Mouse (Mus musculus) limb, embryonic 10.5 days (tissue): ENCODE data around the gene Slc6a13. TPM values are rescaled to one million over a fixed set of nuclear protein-coding genes. Genes with fewer than 3 reads are reported as not detected.

Source experiments
- DNase-seq: peaks from one replicate; pipeline ENCODE4 v3.0.0-alpha.2; 2017; ENCODE audit warnings: low spot score
- H3K27ac ChIP-seq: fragments of 300-500 bp; sonication (generic); 2 replicates; pipeline ENCODE4 v1.5.1; 2016; ENCODE audit warnings: mild to moderate bottlenecking
- H3K27me3 ChIP-seq: fragments of 300-500 bp; sonication (generic); 2 replicates; pipeline ENCODE4 v1.6.1; 2016; ENCODE audit warnings: low read depth, mild to moderate bottlenecking; ENCODE audit not compliant: poor library complexity, severe bottlenecking
- H3K36me3 ChIP-seq: fragments of 300-500 bp; sonication (generic); 2 replicates; pipeline ENCODE4 v1.6.1; 2016; ENCODE audit warnings: mild to moderate bottlenecking, moderate library complexity
- H3K4me1 ChIP-seq: fragments of 300-500 bp; sonication (generic); 2 replicates; pipeline ENCODE4 v1.6.1; 2016
- H3K4me3 ChIP-seq: fragments of 300-500 bp; sonication (generic); 2 replicates; pipeline ENCODE4 v1.5.1; 2016; ENCODE audit warnings: mild to moderate bottlenecking, moderate library complexity
- H3K9me3 ChIP-seq: fragments of 300-500 bp; sonication (generic); replicated peaks from 2 replicates; pipeline ENCODE4 v1.6.1; 2016; ENCODE audit warnings: mild to moderate bottlenecking
- WGBS: fragments of 180-500 bp; shearing (Covaris S2); methylation state at CpG from one replicate; pipeline ENCODE4 v1.1.7; 2016; 5-methylcytosine and 5-hydroxymethylcytosine counted together
- polyA plus RNA-seq: library from polyadenylated mRNA; unstranded; fragments of >200 nt; fragmentation: Nextera tagmentation; extraction: Ambion mirVana; gene quantifications from 2 replicates; pipeline ENCODE4 v1.2.1, GENCODE M21; 2016

Gene Slc6a13
- 1.1 and 1.7 TPM in 2 replicates for polyA plus RNA-seq

GRCm38 (mm10) chr6:121299954-121300353 is at the start of gene Slc6a13:
TSS of gene Slc6a13 (plus strand) at chr6:121300227.
- H3K4me3 ChIP-seq = 0 out of 2 replicates have a peak within 1 kb of the TSS, but pooled peaks have one; percentile 16
- no peaks in the 10 kb centered on the region for H3K27me3 ChIP-seq
- H3K36me3 ChIP-seq = no peaks in the 10 kb centered on the region
- H3K4me1 ChIP-seq = peaks cover 14% of the 10 kb centered on the region
- DNase-seq = peak; percentile 72
- WGBS = 5% methylated on average over 11 of the region's 11 CpGs
- H3K9me3 ChIP-seq = no peaks in the 10 kb centered on the region
- no peak within 1 kb of the TSS; the same call in 1 of the 2 replicates for H3K27ac ChIP-seq

- H3K9me3 ChIP-seq = no peaks in the 10 kb centered on the region
- H3K4me1 ChIP-seq = peaks cover 5% of the 10 kb centered on the region
- 88% methylated on average over 1 of the region's 1 CpGs for WGBS
- H3K27ac ChIP-seq = no peak overlapping the region
- H3K4me3 ChIP-seq = no peak overlapping the region
- H3K36me3 ChIP-seq = no peaks in the 10 kb centered on the region
- peaks cover 11% of the 10 kb centered on the region; the same call in 1 of the 2 replicates for H3K27me3 ChIP-seq
- no peak for DNase-seq
Observed at GRCm38 (mm10) chr6:121250406-121250805, 49.6 kb upstream of the Slc6a13 start.

- no peaks in the 10 kb centered on the region for H3K4me1 ChIP-seq
- H3K9me3 ChIP-seq = no peaks in the 10 kb centered on the region
- H3K36me3 ChIP-seq = no peaks in the 10 kb centered on the region
- H3K4me3 ChIP-seq = no peak overlapping the region
- H3K27ac ChIP-seq = no peak overlapping the region
- no peak for DNase-seq
- peaks cover 11% of the 10 kb centered on the region; the same call in 1 of the 2 replicates for H3K27me3 ChIP-seq
- WGBS = 78% methylated on average over 5 of the region's 5 CpGs
Observed at GRCm38 (mm10) chr6:121251256-121251655, 48.8 kb upstream of the Slc6a13 start.

GRCm38 (mm10) chr6:121260548-121260947 is 39.5 kb upstream of the Slc6a13 start:
- Histone ChIP-seq H3K27ac (no peak overlapping the region), H3K9me3 (0 out of 2 replicates have a peak, but pooled peaks cover 2% of the 10 kb centered on the region), H3K36me3 (no peaks in the 10 kb centered on the region), H3K27me3 (no peaks in the 10 kb centered on the region), H3K4me3 (no peak overlapping the region), H3K4me1 (no peaks in the 10 kb centered on the region)
- 34% methylated on average over 9 of the region's 9 CpGs for WGBS
- peak; percentile 74 for DNase-seq

- Histone ChIP-seq H3K27ac (no peak overlapping the region), H3K4me3 (no peak overlapping the region), H3K9me3 (0 out of 2 replicates have a peak, but pooled peaks cover 2% of the 10 kb centered on the region), H3K36me3 (no peaks in the 10 kb centered on the region), H3K4me1 (no peaks in the 10 kb centered on the region), H3K27me3 (no peaks in the 10 kb centered on the region)
- WGBS = 83% methylated on average over 8 of the region's 8 CpGs
- DNase-seq = no peak
Observed at GRCm38 (mm10) chr6:121261233-121261632, 38.8 kb upstream of the Slc6a13 start.

- no peaks in the 10 kb centered on the region for H3K27me3 ChIP-seq
- no peaks in the 10 kb centered on the region for H3K4me1 ChIP-seq
- no peak for DNase-seq
- H3K9me3 ChIP-seq = 0 out of 2 replicates have a peak, but pooled peaks cover 2% of the 10 kb centered on the region
- no peak overlapping the region for H3K4me3 ChIP-seq
- no peak overlapping the region for H3K27ac ChIP-seq
- no peaks in the 10 kb centered on the region for H3K36me3 ChIP-seq
- 92% methylated on average over 10 of the region's 10 CpGs for WGBS
Observed at GRCm38 (mm10) chr6:121262004-121262403, 38.0 kb upstream of the Slc6a13 start.

GRCm38 (mm10) chr6:121262496-121262895 is 37.5 kb upstream of the Slc6a13 start:
- Histone ChIP-seq H3K36me3 (no peaks in the 10 kb centered on the region), H3K27ac (no peak overlapping the region), H3K9me3 (0 out of 2 replicates have a peak, but pooled peaks cover under 1% of the 10 kb centered on the region), H3K4me3 (no peak overlapping the region), H3K4me1 (no peaks in the 10 kb centered on the region), H3K27me3 (no peaks in the 10 kb centered on the region)
- WGBS = 92% methylated on average over 11 of the region's 11 CpGs
- DNase-seq = no peak

- no peak for DNase-seq
- Histone ChIP-seq H3K27me3 (no peaks in the 10 kb centered on the region), H3K27ac (no peak overlapping the region), H3K9me3 (no peaks in the 10 kb centered on the region), H3K4me3 (no peak overlapping the region), H3K4me1 (no peaks in the 10 kb centered on the region; the same call in 1 of the 2 replicates), H3K36me3 (no peaks in the 10 kb centered on the region)
- WGBS = 88% methylated on average over 6 of the region's 6 CpGs
Observed at GRCm38 (mm10) chr6:121270156-121270555, 29.9 kb upstream of the Slc6a13 start.

- Histone ChIP-seq H3K27me3 (no peaks in the 10 kb centered on the region), H3K9me3 (no peaks in the 10 kb centered on the region), H3K27ac (no peak overlapping the region), H3K4me1 (no peaks in the 10 kb centered on the region; the same call in 1 of the 2 replicates), H3K36me3 (no peaks in the 10 kb centered on the region), H3K4me3 (peak overlapping the region; percentile 54; the same call in 1 of the 2 replicates)
- 14% methylated on average over 4 of the region's 4 CpGs for WGBS
- DNase-seq = no peak
Observed at GRCm38 (mm10) chr6:121271707-121272074, 28.3 kb upstream of the Slc6a13 start.

- 18% methylated on average over 17 of the region's 17 CpGs for WGBS
Observed at GRCm38 (mm10) chr6:121272075-121272800, 27.8 kb upstream of the Slc6a13 start.

GRCm38 (mm10) chr6:121274356-121274755 is 25.7 kb upstream of the Slc6a13 start:
- H3K36me3 ChIP-seq = no peaks in the 10 kb centered on the region
- no peaks in the 10 kb centered on the region for H3K9me3 ChIP-seq
- WGBS = 87% methylated on average over 3 of the region's 3 CpGs
- no peaks in the 10 kb centered on the region; the same call in 1 of the 2 replicates for H3K4me1 ChIP-seq
- no peak overlapping the region for H3K4me3 ChIP-seq
- no peak for DNase-seq
- no peaks in the 10 kb centered on the region for H3K27me3 ChIP-seq
- H3K27ac ChIP-seq = no peak overlapping the region

More at GRCm38 (mm10) chr6:121272075-121272800, 27.8 kb upstream of the Slc6a13 start:
- peak; percentile 85 for DNase-seq
- Histone ChIP-seq H3K36me3 (no peaks in the 10 kb centered on the region), H3K27me3 (no peaks in the 10 kb centered on the region), H3K4me3 (peak overlapping the region; percentile 54), H3K27ac (peak overlapping the region; percentile 77), H3K4me1 (no peaks in the 10 kb centered on the region; the same call in 1 of the 2 replicates), H3K9me3 (no peaks in the 10 kb centered on the region)

- Histone ChIP-seq H3K4me1 (no peaks in the 10 kb centered on the region), H3K9me3 (no peaks in the 10 kb centered on the region), H3K27ac (no peak overlapping the region), H3K36me3 (no peaks in the 10 kb centered on the region), H3K27me3 (no peaks in the 10 kb centered on the region), H3K4me3 (no peak overlapping the region)
- no peak for DNase-seq
- 93% methylated on average over 5 of the region's 5 CpGs for WGBS
Observed at GRCm38 (mm10) chr6:121284132-121284531, 15.9 kb upstream of the Slc6a13 start.

- no peaks in the 10 kb centered on the region for H3K9me3 ChIP-seq
- no peaks in the 10 kb centered on the region for H3K36me3 ChIP-seq
- H3K4me3 ChIP-seq = no peak overlapping the region
- H3K27ac ChIP-seq = no peak overlapping the region
- whole genome bisulfite sequencing = 69% methylated on average over 7 of the region's 7 CpGs
- DNase-seq = no peak
- peaks cover 14% of the 10 kb centered on the region for H3K4me1 ChIP-seq
- H3K27me3 ChIP-seq = no peaks in the 10 kb centered on the region
Observed at GRCm38 (mm10) chr6:121299317-121299716, 710 bp upstream of the Slc6a13 start.
